Mouse (Mus musculus) kidney, adult 10 weeks (tissue): ENCODE measurements around the gene Olfr368. TPM values are rescaled to one million over a fixed set of nuclear protein-coding genes. Genes with fewer than 3 reads are reported as not detected.

Source experiments
- polyA plus RNA-seq: library from polyadenylated mRNA; stranded (reverse); fragments of 350-450 nt; fragmentation: Illumina TruSeq; extraction: RNeasy Lipid Tissue Mini Kit (QIAGEN cat#74804); gene quantifications from one replicate; pipeline ENCODE4 v1.2.3, GENCODE M21; 2014; ENCODE audit warnings: low read depth, low replicate concordance

The Olfr368 gene
- polyA plus RNA-seq = not detected

GRCm38 (mm10) chr2:37326215-37326614 is at the start of gene Olfr368:
Gene Olfr368, plus strand, starts transcription at chr2:37326515.

GRCm38 (mm10) chr2:37358633-37359540 is 32.6 kb downstream of the Olfr368 start, which contains the start of gene Pdcl:
Gene Pdcl, minus strand, starts transcription at chr2:37359332.

Other genes starting within 250 kb of the Olfr368 start
- not detected for gene Olfr361, start 237.2 kb upstream of the Olfr368 start, polyA plus RNA-seq
- gene Olfr362, start 208.6 kb upstream of the Olfr368 start, polyA plus RNA-seq = not detected
- not detected for gene Olfr364-ps1, start 187.2 kb upstream of the Olfr368 start, polyA plus RNA-seq
- gene Olfr365, start 138.3 kb upstream of the Olfr368 start, polyA plus RNA-seq = not detected
- gene Olfr366, start 114.9 kb upstream of the Olfr368 start, polyA plus RNA-seq = not detected
- gene Pdcl, start 32.8 kb downstream of the Olfr368 start, polyA plus RNA-seq = 62.8 TPM
- 32.7 TPM for gene Rc3h2, start 96.4 kb downstream of the Olfr368 start, polyA plus RNA-seq
- 15.8 TPM for gene Zbtb26, start 116.6 kb downstream of the Olfr368 start, polyA plus RNA-seq
- gene Zbtb6, start 116.7 kb downstream of the Olfr368 start, polyA plus RNA-seq = 23.8 TPM
- gene Rabgap1, start 116.8 kb downstream of the Olfr368 start, polyA plus RNA-seq = 40.4 TPM
- gene Gpr21, start 189.8 kb downstream of the Olfr368 start, polyA plus RNA-seq = 0.32 TPM